Mouse (Mus musculus): Measurements from ENCODE around the gene Ppara. TPM values are rescaled to one million over a fixed set of nuclear protein-coding genes. Genes with fewer than 3 reads are reported as not detected.

The Ppara gene
- polyA plus RNA-seq, 1 experiment from 2014 or later: 2.7 TPM

DNA sequence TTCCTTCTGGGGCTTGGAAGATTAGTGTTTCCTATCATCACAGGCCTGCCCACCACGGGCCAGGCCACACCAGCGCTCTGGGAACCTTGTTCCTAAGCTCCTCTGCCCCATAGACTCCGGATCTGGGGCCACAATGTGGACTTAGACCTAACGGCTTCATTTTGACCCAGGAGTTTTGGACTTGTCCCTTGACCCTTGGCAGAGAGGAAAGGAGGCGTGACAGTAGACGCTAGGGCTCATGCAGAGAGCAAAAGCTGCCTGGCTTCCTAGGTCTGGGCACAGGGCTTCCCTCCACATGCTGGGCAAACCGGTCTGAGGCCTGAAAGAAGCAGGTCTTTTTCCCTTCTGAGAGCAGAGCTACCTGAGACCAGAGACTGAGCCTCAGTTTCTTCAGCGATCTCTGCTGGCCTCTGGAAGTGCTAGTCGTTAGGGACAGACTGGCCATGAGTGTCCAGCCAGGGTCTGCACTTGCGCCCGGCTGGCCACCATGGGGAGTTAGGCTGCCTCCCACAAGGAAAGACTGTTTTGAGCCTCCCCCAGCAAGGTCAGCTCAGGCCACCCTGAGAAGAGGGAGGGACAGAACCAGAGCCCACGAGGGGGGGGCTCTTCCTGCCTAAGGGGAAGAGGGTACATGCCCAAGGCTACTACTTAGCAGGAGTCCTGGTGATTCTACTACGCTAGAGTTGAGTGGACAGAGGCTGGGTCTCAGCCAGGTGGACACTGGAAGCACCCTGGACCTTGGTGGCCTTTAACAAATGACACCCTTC is 29.0 kb upstream of the Ppara start:
- no peak overlapping the region for H3K4me2 ChIP-seq

DNA sequence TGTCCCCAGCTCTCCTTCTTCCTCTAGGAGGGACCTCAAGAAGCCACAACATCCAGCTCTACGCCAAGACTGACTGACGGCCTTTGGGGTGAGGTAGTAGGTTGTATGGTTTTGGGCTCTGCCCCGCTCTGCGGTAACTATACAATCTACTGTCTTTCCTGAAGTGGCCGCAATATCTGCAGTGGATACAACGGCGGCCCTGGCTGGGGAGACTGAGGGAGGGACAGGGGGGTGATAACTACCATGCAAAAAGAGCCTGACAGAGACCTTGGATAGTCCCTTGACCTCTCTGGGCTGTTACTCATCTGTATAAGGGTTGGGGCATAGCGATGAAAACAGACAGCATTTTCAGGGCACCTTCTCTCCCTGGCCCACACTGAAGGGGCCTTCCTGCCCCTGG is 28.3 kb upstream of the Ppara start:
- no peak overlapping the region for H3K4me2 ChIP-seq
- WGBS: 86% methylated on average over 8 of the region's 8 CpGs
- no peak for TF ChIP-seq CTCF (IDR thresholded peaks at IDR 0.05; ENCODE audit: low read depth)
- DNase-seq: no peak
- no peak for ATAC-seq (ENCODE audit: insufficient read depth)
- no peak overlapping the region for H3K27ac ChIP-seq (ENCODE audit: low read depth)
- H3K9ac ChIP-seq: no peak overlapping the region
- peaks cover 63% of the 10 kb centered on the region for H3K36me3 ChIP-seq (ENCODE audit: insufficient read depth)
- H3K9me3 ChIP-seq (ENCODE audit: low read depth, low read length): no peaks in the 10 kb centered on the region
- peaks cover 3% of the 10 kb centered on the region; the same call in 1 of the 2 replicates for H3K4me1 ChIP-seq (ENCODE audit: insufficient read depth)
- no peak overlapping the region for H3K4me3 ChIP-seq (ENCODE audit: low read depth, low read length)
- H3K27me3 ChIP-seq (ENCODE audit: insufficient read depth, low read length): no peaks in the 10 kb centered on the region

More for the DNA sequence above, 29.0 kb upstream of the Ppara start:
- H3K36me3 ChIP-seq (ENCODE audit: insufficient read depth): peaks cover 70% of the 10 kb centered on the region
- no peak overlapping the region for H3K27ac ChIP-seq (ENCODE audit: low read depth)
- no peak for TF ChIP-seq CTCF (IDR thresholded peaks at IDR 0.05; ENCODE audit: low read depth)
- H3K9me3 ChIP-seq (ENCODE audit: low read depth, low read length): no peaks in the 10 kb centered on the region
- WGBS: 71% methylated on average over 13 of the region's 13 CpGs
- H3K9ac ChIP-seq: no peak overlapping the region
- peaks cover 3% of the 10 kb centered on the region; the same call in 1 of the 2 replicates for H3K4me1 ChIP-seq (ENCODE audit: insufficient read depth)
- H3K4me3 ChIP-seq (ENCODE audit: low read depth, low read length): no peak overlapping the region
- ATAC-seq (ENCODE audit: insufficient read depth) (no peak), DNase-seq (no peak)
- H3K27me3 ChIP-seq (ENCODE audit: insufficient read depth, low read length): no peaks in the 10 kb centered on the region

DNA sequence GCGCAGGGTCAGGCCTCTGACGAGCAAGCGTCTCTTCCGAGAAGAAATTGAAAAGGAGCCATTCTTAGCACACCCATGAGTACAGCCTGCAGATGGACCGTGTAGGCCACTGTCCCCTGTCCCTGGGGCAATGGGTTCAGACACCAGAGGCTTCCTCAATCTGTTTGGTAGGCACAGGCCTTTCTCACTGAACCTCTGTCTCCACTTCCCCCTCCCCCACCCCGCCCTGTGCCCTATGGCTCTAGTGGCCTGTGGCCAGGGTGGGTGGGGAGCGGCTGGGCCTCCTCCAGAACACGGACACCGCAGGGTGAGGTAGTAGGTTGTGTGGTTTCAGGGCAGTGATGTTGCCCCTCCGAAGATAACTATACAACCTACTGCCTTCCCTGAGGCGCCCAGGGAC is 27.8 kb upstream of the Ppara start:
- H3K4me2 ChIP-seq: no peak overlapping the region
- no peak for ATAC-seq (ENCODE audit: insufficient read depth)
- H3K27ac ChIP-seq (ENCODE audit: low read depth): no peak overlapping the region
- TF ChIP-seq CTCF (IDR thresholded peaks at IDR 0.05; ENCODE audit: low read depth): no peak
- DNase-seq: no peak
- no peaks in the 10 kb centered on the region for H3K9me3 ChIP-seq (ENCODE audit: low read depth, low read length)
- H3K36me3 ChIP-seq (ENCODE audit: insufficient read depth): peaks cover 58% of the 10 kb centered on the region
- peaks cover 3% of the 10 kb centered on the region; the same call in 1 of the 2 replicates for H3K4me1 ChIP-seq (ENCODE audit: insufficient read depth)
- no peak overlapping the region for H3K4me3 ChIP-seq (ENCODE audit: low read depth, low read length)
- no peak overlapping the region for H3K9ac ChIP-seq
- H3K27me3 ChIP-seq (ENCODE audit: insufficient read depth, low read length): no peaks in the 10 kb centered on the region
- WGBS: 90% methylated on average over 11 of the region's 11 CpGs

DNA sequence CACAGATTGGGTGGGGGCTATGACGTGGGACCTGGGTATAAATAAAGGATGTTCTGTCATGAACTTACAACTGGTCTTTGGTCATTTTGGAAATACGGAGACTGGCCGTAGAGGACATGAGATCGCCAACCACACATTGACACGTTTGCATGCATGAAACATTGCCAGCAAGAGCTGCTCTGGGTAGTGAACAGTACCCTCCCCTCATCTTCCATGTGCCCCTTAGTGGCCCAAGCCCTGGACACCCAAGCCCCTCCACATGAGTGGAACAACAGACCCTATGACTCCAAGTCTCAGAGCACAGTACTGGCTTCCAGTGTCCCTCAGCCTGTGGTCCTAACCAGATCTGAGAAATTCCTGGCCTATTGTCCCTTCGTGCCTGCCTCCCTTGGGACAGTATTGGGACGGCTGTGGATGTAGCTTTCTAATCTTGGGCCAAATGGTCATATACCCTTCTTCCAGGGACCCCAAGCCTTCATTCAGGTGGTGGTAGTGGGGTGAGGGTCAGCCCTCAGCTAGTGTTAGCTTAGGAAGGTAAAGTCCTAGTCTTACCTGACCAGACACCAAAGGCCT is 27.2 kb upstream of the Ppara start:
- no peak for TF ChIP-seq CTCF (IDR thresholded peaks at IDR 0.05; ENCODE audit: low read depth)
- peaks cover 3% of the 10 kb centered on the region; the same call in 1 of the 2 replicates for H3K4me1 ChIP-seq (ENCODE audit: insufficient read depth)

DNA sequence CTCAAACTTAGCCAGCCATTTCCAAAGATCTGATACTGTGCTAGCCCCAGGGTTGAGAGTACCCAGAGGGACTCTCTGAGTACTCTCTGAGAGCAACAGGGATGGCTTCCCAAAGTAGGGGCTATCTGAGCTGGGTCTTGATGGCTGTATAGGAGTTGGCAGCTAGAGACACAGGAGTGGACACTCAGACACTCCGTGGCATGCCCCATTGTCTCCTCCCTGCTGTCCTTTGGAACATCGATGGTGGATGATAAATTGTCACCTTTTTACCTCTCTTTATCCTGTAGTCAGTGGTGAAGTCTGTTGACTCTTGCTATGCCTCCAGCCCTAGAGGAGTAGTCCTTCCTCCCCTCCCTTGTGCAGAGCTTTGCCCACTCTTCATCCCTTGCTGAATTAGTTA is 26.6 kb upstream of the Ppara start:
- Histone ChIP-seq H3K9me3 (ENCODE audit: low read depth, low read length) (no peaks in the 10 kb centered on the region), H3K4me1 (ENCODE audit: insufficient read depth) (peaks cover 3% of the 10 kb centered on the region; the same call in 1 of the 2 replicates), H3K27me3 (ENCODE audit: insufficient read depth, low read length) (no peaks in the 10 kb centered on the region), H3K4me2 (no peak overlapping the region), H3K9ac (no peak overlapping the region), H3K27ac (ENCODE audit: low read depth) (no peak overlapping the region), H3K4me3 (ENCODE audit: low read depth, low read length) (no peak overlapping the region), H3K36me3 (ENCODE audit: insufficient read depth) (peaks cover 46% of the 10 kb centered on the region)
- DNase-seq (no peak), ATAC-seq (ENCODE audit: insufficient read depth) (no peak)
- no peak for TF ChIP-seq CTCF (IDR thresholded peaks at IDR 0.05; ENCODE audit: low read depth)
- 77% methylated on average over 2 of the region's 2 CpGs for WGBS

More for the DNA sequence above, 27.2 kb upstream of the Ppara start:
- H3K4me2 ChIP-seq: no peak overlapping the region
- DNase-seq (no peak), ATAC-seq (ENCODE audit: insufficient read depth) (no peak)
- no peaks in the 10 kb centered on the region for H3K27me3 ChIP-seq (ENCODE audit: insufficient read depth, low read length)
- no peaks in the 10 kb centered on the region for H3K9me3 ChIP-seq (ENCODE audit: low read depth, low read length)
- WGBS: 84% methylated on average over 7 of the region's 7 CpGs
- no peak overlapping the region for H3K4me3 ChIP-seq (ENCODE audit: low read depth, low read length)
- no peak overlapping the region for H3K9ac ChIP-seq
- H3K27ac ChIP-seq (ENCODE audit: low read depth): no peak overlapping the region
- H3K36me3 ChIP-seq (ENCODE audit: insufficient read depth): peaks cover 52% of the 10 kb centered on the region

DNA sequence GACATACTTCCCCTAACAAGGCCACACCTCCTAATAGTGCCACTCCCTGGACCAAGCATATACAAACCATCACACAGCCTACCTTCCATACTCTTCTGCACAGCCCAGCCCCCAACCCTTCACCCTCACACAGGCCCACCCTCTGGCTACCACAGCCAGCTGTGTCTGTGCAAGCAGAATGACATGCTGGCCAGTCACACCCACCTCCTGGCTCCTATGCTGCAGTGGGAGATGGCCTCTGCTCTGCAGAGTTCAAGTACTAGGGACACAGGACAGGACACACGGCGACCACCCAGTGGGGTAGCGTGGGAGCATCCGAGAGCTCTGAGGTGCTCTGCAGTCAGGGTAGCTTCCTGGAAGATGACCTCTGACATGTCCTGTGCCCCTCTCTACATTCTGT is 25.9 kb upstream of the Ppara start:
- no peaks in the 10 kb centered on the region for H3K9me3 ChIP-seq (ENCODE audit: low read depth, low read length)
- H3K36me3 ChIP-seq (ENCODE audit: insufficient read depth): peaks cover 39% of the 10 kb centered on the region
- peak; percentile 10 for ATAC-seq (ENCODE audit: insufficient read depth)
- H3K27me3 ChIP-seq (ENCODE audit: insufficient read depth, low read length): no peaks in the 10 kb centered on the region
- no peak overlapping the region for H3K27ac ChIP-seq (ENCODE audit: low read depth)
- no peak overlapping the region for H3K4me3 ChIP-seq (ENCODE audit: low read depth, low read length)
- 70% methylated on average over 4 of the region's 4 CpGs for WGBS
- DNase-seq: no peak
- no peak overlapping the region for H3K9ac ChIP-seq
- no peak overlapping the region for H3K4me2 ChIP-seq
- peaks cover 3% of the 10 kb centered on the region; the same call in 1 of the 2 replicates for H3K4me1 ChIP-seq (ENCODE audit: insufficient read depth)
- TF ChIP-seq CTCF (IDR thresholded peaks at IDR 0.05; ENCODE audit: low read depth): no peak

DNA sequence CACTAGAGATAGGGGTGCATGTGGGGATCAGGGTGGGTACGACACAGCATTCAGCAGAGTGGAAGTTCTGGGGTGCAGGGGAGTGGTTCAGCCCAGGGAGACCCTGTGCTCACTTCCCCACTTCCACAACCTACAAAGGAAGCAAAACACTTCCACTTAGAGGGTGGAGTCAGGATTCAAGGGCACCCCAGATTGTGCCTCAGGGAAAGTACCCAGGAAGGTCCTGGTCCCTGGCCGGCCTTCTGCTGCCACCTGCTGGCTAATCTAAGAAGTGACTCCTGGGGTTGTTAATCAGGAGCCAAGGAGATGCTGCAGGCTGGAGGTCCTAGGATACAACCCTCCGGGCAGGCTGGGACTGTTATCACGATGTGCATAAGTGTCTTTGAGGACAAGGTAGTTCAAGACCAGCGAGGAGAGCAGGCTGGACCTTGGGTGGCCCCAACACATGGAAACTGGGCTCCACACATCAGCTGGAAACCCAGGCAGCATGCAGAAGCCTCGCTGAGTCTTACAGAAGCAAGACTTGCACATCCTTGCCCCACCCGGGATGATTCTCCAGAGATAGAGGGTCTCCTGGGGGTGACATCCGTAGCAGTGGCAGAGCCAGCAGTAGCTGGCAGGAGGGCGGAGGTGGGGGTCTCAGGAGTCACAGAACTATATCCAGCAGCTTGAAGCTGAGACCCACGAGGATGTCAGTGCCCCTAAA is 25.4 kb upstream of the Ppara start:
- H3K36me3 ChIP-seq (ENCODE audit: insufficient read depth): peaks cover 34% of the 10 kb centered on the region
- no peak overlapping the region for H3K9ac ChIP-seq
- H3K27ac ChIP-seq (ENCODE audit: low read depth): no peak overlapping the region
- WGBS: 37% methylated on average over 10 of the region's 10 CpGs
- DNase-seq (peak; percentile 90), ATAC-seq (ENCODE audit: insufficient read depth) (peak; percentile 32)
- H3K4me1 ChIP-seq (ENCODE audit: insufficient read depth): peaks cover 3% of the 10 kb centered on the region; the same call in 1 of the 2 replicates
- no peak overlapping the region for H3K4me2 ChIP-seq
- H3K27me3 ChIP-seq (ENCODE audit: insufficient read depth, low read length): no peaks in the 10 kb centered on the region
- peak; percentile 96 for TF ChIP-seq CTCF (IDR thresholded peaks at IDR 0.05; ENCODE audit: low read depth)
- H3K9me3 ChIP-seq (ENCODE audit: low read depth, low read length): no peaks in the 10 kb centered on the region
- H3K4me3 ChIP-seq (ENCODE audit: low read depth, low read length): no peak overlapping the region

Measured in lung, embryonic 14.5 days (tissue).